Mouse (Mus musculus): ENCODE data around the gene Tmem243.

Tmem243 gene

GRCm38 (mm10) chr5:9100207-9100848, at the start of gene Tmem243:
Tmem243 (plus strand) TSS chr5:9100668.
- DNase-seq = peak; percentile 84 to 91

GRCm38 (mm10) chr5:9056020-9056660, 44.3 kb upstream of the Tmem243 start:
- DNase-seq = peak; percentile 80 to 84

GRCm38 (mm10) chr5:9057277-9057879, 43.1 kb upstream of the Tmem243 start:
- no peak for DNase-seq

GRCm38 (mm10) chr5:9059303-9060023, 41.0 kb upstream of the Tmem243 start:
- DNase-seq = no peak

GRCm38 (mm10) chr5:9060228-9060627, 40.2 kb upstream of the Tmem243 start:
- no peak for DNase-seq

GRCm38 (mm10) chr5:9064217-9064616, 36.3 kb upstream of the Tmem243 start:
- DNase-seq = no peak

GRCm38 (mm10) chr5:9068886-9069285, 31.6 kb upstream of the Tmem243 start:
- peak; percentile 72 to 77 for DNase-seq

GRCm38 (mm10) chr5:9069599-9070209, 30.8 kb upstream of the Tmem243 start:
- DNase-seq = no peak

- no peak for DNase-seq
Measured at GRCm38 (mm10) chr5:9071360-9071759, 29.1 kb upstream of the Tmem243 start.

- peak; percentile 40 to 51 for DNase-seq
Measured at GRCm38 (mm10) chr5:9073177-9073854, 27.2 kb upstream of the Tmem243 start.

- no peak for DNase-seq
Measured at GRCm38 (mm10) chr5:9079773-9080501, 20.5 kb upstream of the Tmem243 start.

- DNase-seq = no peak
Measured at GRCm38 (mm10) chr5:9086924-9087719, 13.3 kb upstream of the Tmem243 start.

- DNase-seq = no peak
Measured at GRCm38 (mm10) chr5:9090493-9091106, 9.9 kb upstream of the Tmem243 start.

GRCm38 (mm10) chr5:9092716-9093115, 7.8 kb upstream of the Tmem243 start:
- DNase-seq = no peak

- DNase-seq = no peak
Measured at GRCm38 (mm10) chr5:9093490-9093889, 7.0 kb upstream of the Tmem243 start.

- DNase-seq = peak; percentile 74 to 82
Measured at GRCm38 (mm10) chr5:9100849-9101801, 657 bp downstream of the Tmem243 start.

- no peak for DNase-seq
Measured at GRCm38 (mm10) chr5:9102696-9103095, 2.2 kb downstream of the Tmem243 start.

- no peak for DNase-seq
Measured at GRCm38 (mm10) chr5:9103958-9104357, 3.5 kb downstream of the Tmem243 start.

GRCm38 (mm10) chr5:9106806-9107205, 6.3 kb downstream of the Tmem243 start:
- no peak for DNase-seq

Data from cerebellum, postnatal 14 days (tissue).